Mouse (Mus musculus): ENCODE measurements around the gene Ccp110.

DNA sequence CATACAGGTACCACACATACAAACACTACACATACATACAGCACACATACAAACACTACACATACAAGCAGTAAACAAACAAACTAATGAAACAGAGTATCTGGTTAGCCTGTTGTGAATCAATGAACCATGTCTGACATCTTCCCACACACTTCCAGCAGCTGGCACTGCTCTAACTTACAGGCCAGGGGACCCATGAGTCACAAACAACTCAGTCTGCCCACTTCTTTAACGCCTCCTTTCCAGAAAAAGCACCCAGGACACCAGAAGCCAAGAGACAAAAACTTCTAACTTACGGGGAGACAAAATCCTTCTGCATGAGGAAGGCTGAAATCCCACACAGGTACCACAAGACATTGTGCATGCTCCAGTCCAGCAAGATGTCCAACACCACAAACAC is 21.1 kb upstream of the Ccp110 start:
- TF ChIP-seq CTCF (IDR thresholded peaks at IDR 0.05; ENCODE audit: control insufficient read depth, insufficient read depth, insufficient read length) (no peak), USF1 (IDR thresholded peaks at IDR 0.05; ENCODE audit: low read depth) (no peak), MAX (IDR thresholded peaks at IDR 0.05) (no peak), MYOG (IDR thresholded peaks at IDR 0.05; ENCODE audit: control insufficient read depth, extremely low read depth, insufficient read length) (no peak)

Measured in C2C12 (cell line).